Mouse (Mus musculus) intestine, embryonic 14.5 days (tissue): ENCODE results near the gene Cfap54. TPM values are rescaled to one million over a fixed set of nuclear protein-coding genes. Genes with fewer than 3 reads are reported as not detected.

Experiments used
- ATAC-seq: fragments of 200-750 bp; cut with Nextera tagmentation; replicated peaks from 2 replicates; pipeline ENCODE4 v1.8.0; 2017; ENCODE audit warnings: low read depth, moderate number of reproducible peaks, moderate TSS enrichment, moderate library complexity; ENCODE audit not compliant: low FRiP score, low TSS enrichment
- DNase-seq: peaks from one replicate; pipeline ENCODE4 v3.0.0-alpha.2; 2018; ENCODE audit warnings: low spot score
- H3K27ac ChIP-seq: fragments of 300-500 bp; sonication (generic); 2 replicates; pipeline ENCODE4 v1.5.1; 2014; ENCODE audit warnings: low read depth, mild to moderate bottlenecking, control low read depth
- H3K27me3 ChIP-seq: fragments of 300-500 bp; sonication (generic); replicated peaks from 2 replicates; pipeline ENCODE4 v1.6.1; 2014; ENCODE audit warnings: low read length, control low read depth; ENCODE audit not compliant: control insufficient read depth, insufficient read depth
- H3K36me3 ChIP-seq: fragments of 300-500 bp; sonication (generic); 2 replicates; pipeline ENCODE4 v1.6.1; 2014; ENCODE audit warnings: low read length, control low read depth; ENCODE audit not compliant: control insufficient read depth, insufficient read depth
- H3K4me1 ChIP-seq: fragments of 300-500 bp; sonication (generic); replicated peaks from 2 replicates; pipeline ENCODE4 v1.6.1; 2014; ENCODE audit warnings: low read length, control low read depth, mixed read lengths; ENCODE audit not compliant: control insufficient read depth, insufficient read depth
- H3K4me2 ChIP-seq: fragments of 300-500 bp; sonication (generic); 2 replicates; pipeline ENCODE4 v1.6.1; 2014; ENCODE audit warnings: low read length
- H3K4me3 ChIP-seq: fragments of 300-500 bp; sonication (generic); 2 replicates; pipeline ENCODE4 v1.5.1; 2014; ENCODE audit warnings: low read depth, low read length, control low read depth, mixed read lengths
- H3K9ac ChIP-seq: fragments of 300-500 bp; sonication (generic); 2 replicates; pipeline ENCODE4 v1.6.1; 2014; ENCODE audit warnings: mild to moderate bottlenecking, low read length
- H3K9me3 ChIP-seq: fragments of 300-500 bp; sonication (generic); 2 replicates; pipeline ENCODE4 v1.6.1; 2016; ENCODE audit warnings: low read length, control low read depth; ENCODE audit not compliant: control insufficient read depth
- WGBS: fragments of 180-500 bp; shearing (Covaris S2); extraction: QIAGEN DNeasy Blood & Tissue Kit; methylation state at CpG from one replicate; pipeline ENCODE4 v1.1.7; 2014; 5-methylcytosine and 5-hydroxymethylcytosine counted together
- polyA plus RNA-seq: library from polyadenylated mRNA; unstranded; fragments of >200 nt; fragmentation: Nextera tagmentation; extraction: Ambion mirVana; gene quantifications from 2 replicates; pipeline ENCODE4 v1.2.1, GENCODE M21; 2014

Cfap54 gene
- polyA plus RNA-seq, 1 experiment from 2014 or later: 0.16 TPM

GRCm38 (mm10) chr10:93023295-93023694, 58.1 kb downstream of the Cfap54 start:
- no peaks in the 10 kb centered on the region for H3K36me3 ChIP-seq
- H3K9me3 ChIP-seq: no peaks in the 10 kb centered on the region
- no peak for ATAC-seq
- H3K9ac ChIP-seq: no peak overlapping the region
- no peak for DNase-seq
- WGBS: 62% methylated on average over 8 of the region's 8 CpGs
- no peak overlapping the region for H3K4me2 ChIP-seq
- H3K4me1 ChIP-seq: no peaks in the 10 kb centered on the region
- H3K27ac ChIP-seq: no peak overlapping the region
- H3K27me3 ChIP-seq: no peaks in the 10 kb centered on the region
- H3K4me3 ChIP-seq: no peak overlapping the region

- Histone ChIP-seq H3K27ac (no peak overlapping the region), H3K4me2 (no peak overlapping the region), H3K4me1 (no peaks in the 10 kb centered on the region), H3K4me3 (no peak overlapping the region), H3K27me3 (no peaks in the 10 kb centered on the region), H3K36me3 (no peaks in the 10 kb centered on the region), H3K9ac (no peak overlapping the region), H3K9me3 (no peaks in the 10 kb centered on the region)
- WGBS: 49% methylated on average over 8 of the region's 8 CpGs
- ATAC-seq (no peak), DNase-seq (peak; percentile 80)
Measured at GRCm38 (mm10) chr10:93014059-93014795, 67.2 kb downstream of the Cfap54 start.

GRCm38 (mm10) chr10:93011085-93011484, 70.3 kb downstream of the Cfap54 start:
- Histone ChIP-seq H3K9ac (no peak overlapping the region), H3K4me2 (no peak overlapping the region), H3K4me1 (no peaks in the 10 kb centered on the region), H3K27me3 (no peaks in the 10 kb centered on the region), H3K27ac (no peak overlapping the region), H3K9me3 (no peaks in the 10 kb centered on the region), H3K36me3 (no peaks in the 10 kb centered on the region), H3K4me3 (no peak overlapping the region)
- 92% methylated on average over 14 of the region's 14 CpGs for WGBS
- DNase-seq: no peak
- no peak for ATAC-seq

- DNase-seq: no peak
- Histone ChIP-seq H3K9me3 (no peaks in the 10 kb centered on the region), H3K36me3 (no peaks in the 10 kb centered on the region), H3K4me3 (no peak overlapping the region), H3K27ac (no peak overlapping the region), H3K4me2 (no peak overlapping the region), H3K9ac (no peak overlapping the region), H3K27me3 (no peaks in the 10 kb centered on the region), H3K4me1 (no peaks in the 10 kb centered on the region)
- no peak for ATAC-seq
- WGBS: 34% methylated on average over 3 of the region's 3 CpGs
Measured at GRCm38 (mm10) chr10:93006970-93007369, 74.4 kb downstream of the Cfap54 start.

GRCm38 (mm10) chr10:93006405-93006804, 75.0 kb downstream of the Cfap54 start:
- no peak overlapping the region for H3K4me3 ChIP-seq
- no peak overlapping the region for H3K9ac ChIP-seq
- ATAC-seq (no peak), DNase-seq (no peak)
- H3K4me1 ChIP-seq: no peaks in the 10 kb centered on the region
- H3K27me3 ChIP-seq: no peaks in the 10 kb centered on the region
- no peaks in the 10 kb centered on the region for H3K36me3 ChIP-seq
- WGBS: 84% methylated on average over 9 of the region's 9 CpGs
- no peaks in the 10 kb centered on the region for H3K9me3 ChIP-seq
- H3K27ac ChIP-seq: no peak overlapping the region
- H3K4me2 ChIP-seq: no peak overlapping the region

GRCm38 (mm10) chr10:92998536-92998935, 82.9 kb downstream of the Cfap54 start:
- ATAC-seq: no peak
- H3K4me2 ChIP-seq: no peak overlapping the region
- H3K9me3 ChIP-seq: no peaks in the 10 kb centered on the region
- no peak overlapping the region for H3K9ac ChIP-seq
- 85% methylated on average over 9 of the region's 9 CpGs for WGBS
- H3K27me3 ChIP-seq: no peaks in the 10 kb centered on the region
- DNase-seq: no peak
- no peaks in the 10 kb centered on the region for H3K36me3 ChIP-seq
- no peak overlapping the region for H3K4me3 ChIP-seq
- no peaks in the 10 kb centered on the region for H3K4me1 ChIP-seq
- no peak overlapping the region for H3K27ac ChIP-seq

GRCm38 (mm10) chr10:92995186-92995585, 86.2 kb downstream of the Cfap54 start:
- WGBS: 89% methylated on average over 7 of the region's 7 CpGs
- no peak for DNase-seq
- H3K9ac ChIP-seq: no peak overlapping the region
- H3K4me3 ChIP-seq: no peak overlapping the region
- H3K27ac ChIP-seq: no peak overlapping the region
- H3K4me1 ChIP-seq: no peaks in the 10 kb centered on the region
- H3K4me2 ChIP-seq: no peak overlapping the region
- H3K27me3 ChIP-seq: no peaks in the 10 kb centered on the region
- H3K9me3 ChIP-seq: no peaks in the 10 kb centered on the region
- ATAC-seq: no peak
- H3K36me3 ChIP-seq: no peaks in the 10 kb centered on the region

GRCm38 (mm10) chr10:92994340-92994739, 87.1 kb downstream of the Cfap54 start:
- no peaks in the 10 kb centered on the region for H3K4me1 ChIP-seq
- 47% methylated on average over 3 of the region's 3 CpGs for WGBS

GRCm38 (mm10) chr10:92992526-92992925, 88.9 kb downstream of the Cfap54 start:
- no peak overlapping the region for H3K9ac ChIP-seq
- no peak overlapping the region for H3K27ac ChIP-seq
- no peaks in the 10 kb centered on the region for H3K9me3 ChIP-seq
- H3K4me2 ChIP-seq: no peak overlapping the region
- H3K4me1 ChIP-seq: no peaks in the 10 kb centered on the region
- no peaks in the 10 kb centered on the region for H3K36me3 ChIP-seq
- DNase-seq: no peak
- no peak for ATAC-seq
- no peak overlapping the region for H3K4me3 ChIP-seq
- H3K27me3 ChIP-seq: no peaks in the 10 kb centered on the region

More at GRCm38 (mm10) chr10:92994340-92994739, 87.1 kb downstream of the Cfap54 start:
- no peak overlapping the region for H3K9ac ChIP-seq
- no peak for ATAC-seq
- no peak overlapping the region for H3K27ac ChIP-seq
- no peak overlapping the region for H3K4me2 ChIP-seq
- no peaks in the 10 kb centered on the region for H3K36me3 ChIP-seq
- H3K4me3 ChIP-seq: no peak overlapping the region
- H3K27me3 ChIP-seq: no peaks in the 10 kb centered on the region
- no peaks in the 10 kb centered on the region for H3K9me3 ChIP-seq
- no peak for DNase-seq
